Mouse (Mus musculus): ENCODE measurements around the gene Card14. TPM values are rescaled to one million over a fixed set of nuclear protein-coding genes. Genes with fewer than 3 reads are reported as not detected.

Gene Card14
- polyA plus RNA-seq, 1 experiment from 2014 or later, result 0.09 TPM

DNA sequence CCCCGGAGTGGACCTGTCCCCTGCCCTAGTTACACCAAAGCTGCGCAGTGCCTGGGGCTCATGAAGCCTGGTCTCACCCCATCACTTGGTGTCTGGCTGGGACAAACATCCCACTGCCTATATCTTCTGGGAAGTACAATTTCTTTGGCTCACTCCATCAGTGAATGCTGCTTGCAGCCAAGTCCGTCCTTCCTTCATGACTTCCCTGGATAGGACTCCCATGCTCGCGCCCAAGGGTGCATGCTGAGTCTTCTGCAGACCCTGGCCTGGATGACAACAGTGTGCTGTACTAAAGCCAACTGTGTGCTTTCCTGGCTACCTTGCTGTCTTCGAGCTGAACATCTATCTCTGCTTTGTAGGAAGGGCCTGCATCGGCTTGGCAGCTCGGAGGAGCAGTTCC is 36.6 kb downstream of the Card14 start:
- Histone ChIP-seq H3K9me3 (no peaks in the 10 kb centered on the region), H3K4me1 (no peaks in the 10 kb centered on the region), H3K27me3 (no peaks in the 10 kb centered on the region), H3K36me3 (no peaks in the 10 kb centered on the region), H3K9ac (replicated peaks) (no peak overlapping the region), H3K27ac (replicated peaks) (no peak overlapping the region), H3K4me2 (replicated peaks) (no peak overlapping the region), H3K4me3 (no peak overlapping the region)
- WGBS, result 92% methylated on average over 8 of the region's 8 CpGs
- ATAC-seq (replicated peaks), result no peak

DNA sequence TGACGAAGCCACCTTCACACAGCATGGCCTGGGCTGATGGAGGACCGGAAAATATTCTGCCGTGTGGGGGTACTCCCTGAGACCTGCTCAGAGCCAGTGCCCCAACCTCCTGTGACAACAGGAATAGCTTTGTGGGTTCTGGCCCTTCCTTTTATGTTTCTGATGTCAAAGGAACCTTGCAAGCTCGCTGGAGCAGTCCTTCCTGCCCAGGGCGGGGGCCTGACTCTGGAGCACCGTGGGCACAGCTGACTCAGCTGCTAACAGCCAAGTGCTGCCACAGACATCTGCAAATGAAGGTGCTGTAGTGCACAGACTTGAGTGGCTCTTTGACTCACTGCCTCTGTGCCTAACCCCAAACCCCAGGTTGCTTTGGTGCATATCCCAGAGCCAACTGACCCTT is 37.3 kb downstream of the Card14 start:
- WGBS, result 75% methylated on average over 6 of the region's 6 CpGs
- no peak overlapping the region for H3K27ac ChIP-seq (replicated peaks)
- no peaks in the 10 kb centered on the region for H3K4me1 ChIP-seq
- H3K27me3 ChIP-seq, result no peaks in the 10 kb centered on the region
- H3K4me2 ChIP-seq (replicated peaks), result no peak overlapping the region
- ATAC-seq (replicated peaks), result no peak
- H3K36me3 ChIP-seq, result no peaks in the 10 kb centered on the region
- H3K9me3 ChIP-seq, result no peaks in the 10 kb centered on the region
- no peak overlapping the region for H3K9ac ChIP-seq (replicated peaks)
- no peak overlapping the region for H3K4me3 ChIP-seq

DNA sequence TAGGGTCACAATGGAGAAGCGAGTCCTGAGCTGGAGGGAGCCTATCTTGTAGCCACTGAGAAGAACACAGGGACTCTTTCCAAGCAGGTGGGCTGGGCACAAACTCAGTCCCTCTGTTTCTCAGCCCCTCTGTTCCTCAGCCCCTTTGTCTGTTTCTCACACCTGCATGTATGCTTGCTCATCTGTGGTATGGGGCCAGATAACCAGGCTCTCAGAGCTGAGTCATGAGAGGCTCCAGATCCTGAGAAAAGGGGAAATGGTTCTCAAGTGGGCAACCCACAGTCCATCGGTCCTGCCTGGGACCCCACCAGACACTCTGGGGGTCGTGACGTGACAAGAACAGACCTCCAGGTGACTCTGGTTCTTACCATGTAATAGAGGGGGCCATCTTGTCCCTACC is 39.6 kb downstream of the Card14 start:
- Histone ChIP-seq H3K36me3 (no peaks in the 10 kb centered on the region), H3K27me3 (no peaks in the 10 kb centered on the region), H3K27ac (replicated peaks) (no peak overlapping the region), H3K4me3 (no peak overlapping the region), H3K4me1 (no peaks in the 10 kb centered on the region), H3K9ac (replicated peaks) (no peak overlapping the region), H3K9me3 (no peaks in the 10 kb centered on the region), H3K4me2 (replicated peaks) (no peak overlapping the region)
- ATAC-seq (replicated peaks), result no peak
- WGBS, result 92% methylated on average over 4 of the region's 4 CpGs

DNA sequence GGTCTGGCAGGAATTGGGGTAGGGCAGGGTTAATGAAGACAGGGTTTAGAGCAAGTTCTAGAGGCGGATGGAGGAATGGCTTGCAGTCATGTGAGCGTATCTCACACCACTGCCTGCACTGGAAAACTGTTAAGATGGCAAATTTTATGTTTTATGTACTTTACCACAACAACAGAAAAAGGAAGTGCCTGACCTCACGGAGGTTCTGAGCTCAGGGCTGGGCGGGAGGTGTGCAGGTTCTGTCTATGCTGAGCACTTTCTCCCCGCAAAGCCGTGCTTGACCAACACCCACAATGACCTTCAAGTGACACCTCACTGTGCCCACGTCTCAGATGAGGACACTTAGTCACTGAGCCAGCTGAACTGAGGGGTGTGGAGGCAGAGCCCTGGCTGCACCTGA is 44.5 kb downstream of the Card14 start:
- WGBS, result 84% methylated on average over 7 of the region's 7 CpGs
- H3K4me1 ChIP-seq, result peaks cover 17% of the 10 kb centered on the region
- no peaks in the 10 kb centered on the region for H3K9me3 ChIP-seq
- no peak for ATAC-seq (replicated peaks)
- no peaks in the 10 kb centered on the region for H3K36me3 ChIP-seq
- H3K4me3 ChIP-seq, result no peak overlapping the region
- no peak overlapping the region for H3K4me2 ChIP-seq (replicated peaks)
- H3K27ac ChIP-seq (replicated peaks), result no peak overlapping the region
- H3K9ac ChIP-seq (replicated peaks), result no peak overlapping the region
- H3K27me3 ChIP-seq, result no peaks in the 10 kb centered on the region

DNA sequence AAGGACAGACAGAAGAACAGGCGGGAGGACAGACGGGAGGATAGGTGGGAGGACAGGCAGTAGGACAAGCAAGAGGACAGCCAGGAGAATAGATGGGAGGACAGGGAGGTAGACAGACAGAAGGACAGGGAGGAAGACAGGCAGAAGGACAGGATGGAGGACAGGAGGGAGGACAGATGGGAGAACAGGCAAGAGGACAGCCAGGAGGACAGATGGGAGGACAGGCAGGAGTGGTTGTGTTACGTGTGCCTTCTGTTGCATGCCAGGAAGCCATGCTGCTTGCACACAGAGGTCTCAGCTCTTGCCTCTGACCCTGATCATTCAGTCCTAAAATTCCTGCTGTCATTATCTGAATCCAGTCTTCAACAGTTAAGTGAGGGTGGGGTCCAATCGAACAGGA is 46.4 kb downstream of the Card14 start:
- no peaks in the 10 kb centered on the region for H3K9me3 ChIP-seq
- H3K4me2 ChIP-seq (replicated peaks), result no peak overlapping the region
- no peak overlapping the region for H3K4me3 ChIP-seq
- H3K27me3 ChIP-seq, result no peaks in the 10 kb centered on the region
- H3K27ac ChIP-seq (replicated peaks), result no peak overlapping the region
- no peak overlapping the region for H3K9ac ChIP-seq (replicated peaks)
- no peaks in the 10 kb centered on the region for H3K36me3 ChIP-seq
- no peak for ATAC-seq (replicated peaks)
- peaks cover 17% of the 10 kb centered on the region for H3K4me1 ChIP-seq
- WGBS, result 76% methylated on average over 4 of the region's 4 CpGs

DNA sequence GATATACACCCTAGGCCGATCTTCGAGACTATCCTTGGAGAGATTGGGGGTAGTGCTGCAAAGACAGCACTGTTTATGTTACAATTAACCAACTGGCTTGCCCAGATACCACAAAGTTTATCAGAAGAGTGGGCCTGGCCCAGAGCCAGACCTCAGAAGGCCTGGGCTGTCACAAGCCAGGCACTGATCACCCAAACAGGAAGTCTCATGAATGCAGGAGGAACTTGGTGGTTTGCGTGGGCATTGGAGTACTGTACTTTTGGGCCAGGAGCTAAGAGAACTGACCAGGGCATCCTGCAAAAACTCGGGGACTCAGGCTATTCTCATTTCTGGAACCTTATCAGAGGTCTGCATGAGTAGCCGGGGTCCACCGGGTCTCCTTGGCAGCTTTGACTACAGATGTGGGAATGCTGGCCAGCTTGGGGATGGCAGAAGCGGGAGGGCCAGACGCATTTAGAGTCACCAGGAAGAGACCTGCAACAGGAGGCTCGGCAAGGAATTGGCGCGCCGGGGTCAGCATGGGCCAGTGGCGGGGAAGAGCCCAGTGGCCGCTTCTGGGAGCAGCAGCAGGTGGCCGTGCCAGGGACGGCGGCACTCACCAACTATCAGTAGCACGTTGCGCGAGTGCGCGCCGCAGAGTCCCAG is 47.4 kb downstream of the Card14 start:
- H3K36me3 ChIP-seq, result no peaks in the 10 kb centered on the region
- H3K4me3 ChIP-seq, result peak overlapping the region; percentile 70
- no peak for ATAC-seq (replicated peaks)
- H3K4me2 ChIP-seq (replicated peaks), result peak overlapping the region; percentile 96
- H3K9ac ChIP-seq (replicated peaks), result peak overlapping the region; percentile 59
- H3K9me3 ChIP-seq, result no peaks in the 10 kb centered on the region
- H3K27me3 ChIP-seq, result no peaks in the 10 kb centered on the region
- peaks cover 17% of the 10 kb centered on the region for H3K4me1 ChIP-seq
- H3K27ac ChIP-seq (replicated peaks), result peak overlapping the region; percentile 58; the same call in 1 of the 2 replicates
- whole genome bisulfite sequencing, result 6% methylated on average over 23 of the region's 23 CpGs

DNA sequence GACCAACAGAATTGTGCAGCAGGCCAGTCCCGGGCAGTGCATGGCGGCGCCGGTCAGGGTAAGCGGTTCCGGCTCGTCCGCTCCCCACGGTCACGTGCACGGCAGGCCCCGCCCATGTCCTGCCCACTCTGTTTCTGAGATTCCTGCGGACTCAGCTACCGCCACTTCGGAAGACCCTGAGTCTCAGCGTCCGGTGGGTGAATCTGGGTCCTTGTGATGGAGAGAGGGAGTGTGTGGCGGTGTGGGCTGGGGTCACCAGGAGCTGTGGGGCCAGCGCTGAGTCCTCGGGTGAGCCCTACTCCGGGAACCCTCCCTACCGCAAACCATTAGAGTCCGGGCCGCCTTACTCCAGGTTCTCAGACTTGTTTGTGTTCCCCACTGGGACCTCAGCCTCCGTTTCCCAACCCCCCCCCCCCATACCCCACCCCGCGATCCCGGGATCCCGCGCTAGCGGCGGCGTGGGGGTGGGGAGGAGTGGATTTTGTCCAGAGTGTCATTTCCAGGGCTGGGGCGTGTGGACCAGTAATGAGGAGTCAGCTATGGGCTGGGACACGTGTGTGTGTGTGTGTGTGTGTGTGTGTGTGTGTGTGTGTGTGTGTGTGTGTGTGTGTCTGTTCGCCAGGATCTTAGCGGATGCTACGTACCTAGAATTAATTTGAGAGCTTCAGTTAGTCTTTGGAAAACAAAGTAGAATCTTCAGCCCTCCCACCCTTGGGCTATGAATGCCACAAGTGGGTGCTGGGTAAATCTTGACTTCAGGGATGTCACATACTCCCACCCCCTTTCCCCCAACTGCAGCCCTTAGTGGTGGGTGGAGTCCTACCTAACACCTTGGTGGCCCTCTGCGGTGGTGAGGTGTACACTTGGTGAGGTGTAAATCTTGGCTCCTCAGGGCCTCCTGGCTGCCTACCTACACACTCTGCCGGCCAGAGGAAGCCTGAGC is 48.1 kb downstream of the Card14 start, which contains the start of the genes Sgsh and Slc26a11:
TSS of gene Sgsh (minus strand) at position 94 of the 943 bp plus-strand sequence.
TSS of gene Slc26a11 (plus strand) at position 115 of the 943 bp plus-strand sequence.
- Histone ChIP-seq H3K27me3 (no peaks in the 10 kb centered on the region), H3K36me3 (no peaks in the 10 kb centered on the region), H3K4me2 (replicated peaks) (peak within 1 kb of the TSS; percentile 96), H3K27ac (replicated peaks) (peak within 1 kb of the TSS; percentile 58; the same call in 1 of the 2 replicates), H3K9me3 (no peaks in the 10 kb centered on the region), H3K9ac (replicated peaks) (peak within 1 kb of the TSS; percentile 59), H3K4me3 (peak within 1 kb of the TSS; percentile 70), H3K4me1 (peaks cover 17% of the 10 kb centered on the region)
- ATAC-seq (replicated peaks), result peak; percentile 95
- 1% methylated on average over 40 of the region's 40 CpGs for WGBS

DNA sequence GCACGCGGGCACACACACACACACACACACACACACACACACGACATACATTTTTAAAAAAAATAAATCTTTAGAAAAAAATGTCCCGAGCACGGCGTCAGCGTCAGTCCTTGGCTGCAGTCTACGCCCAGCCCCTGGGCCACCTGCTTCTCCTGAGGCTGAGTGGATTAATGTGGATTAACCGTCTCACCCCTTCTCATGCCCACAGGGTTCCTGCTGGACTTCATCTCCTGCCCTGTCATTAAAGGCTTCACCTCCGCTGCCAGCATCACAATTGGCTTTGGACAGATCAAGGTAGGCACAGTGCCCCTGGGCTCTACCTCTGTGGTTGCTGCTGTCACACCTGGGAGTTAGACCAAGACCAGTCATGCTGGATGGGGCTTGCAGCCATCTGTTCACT is 51.5 kb downstream of the Card14 start:
- no peak overlapping the region for H3K9ac ChIP-seq (replicated peaks)
- WGBS, result 91% methylated on average over 10 of the region's 10 CpGs
- no peaks in the 10 kb centered on the region for H3K27me3 ChIP-seq
- no peaks in the 10 kb centered on the region for H3K36me3 ChIP-seq
- no peaks in the 10 kb centered on the region for H3K9me3 ChIP-seq
- H3K4me1 ChIP-seq, result peaks cover 21% of the 10 kb centered on the region
- no peak overlapping the region for H3K4me2 ChIP-seq (replicated peaks)
- no peak overlapping the region for H3K27ac ChIP-seq (replicated peaks)
- H3K4me3 ChIP-seq, result no peak overlapping the region
- no peak for ATAC-seq (replicated peaks)

DNA sequence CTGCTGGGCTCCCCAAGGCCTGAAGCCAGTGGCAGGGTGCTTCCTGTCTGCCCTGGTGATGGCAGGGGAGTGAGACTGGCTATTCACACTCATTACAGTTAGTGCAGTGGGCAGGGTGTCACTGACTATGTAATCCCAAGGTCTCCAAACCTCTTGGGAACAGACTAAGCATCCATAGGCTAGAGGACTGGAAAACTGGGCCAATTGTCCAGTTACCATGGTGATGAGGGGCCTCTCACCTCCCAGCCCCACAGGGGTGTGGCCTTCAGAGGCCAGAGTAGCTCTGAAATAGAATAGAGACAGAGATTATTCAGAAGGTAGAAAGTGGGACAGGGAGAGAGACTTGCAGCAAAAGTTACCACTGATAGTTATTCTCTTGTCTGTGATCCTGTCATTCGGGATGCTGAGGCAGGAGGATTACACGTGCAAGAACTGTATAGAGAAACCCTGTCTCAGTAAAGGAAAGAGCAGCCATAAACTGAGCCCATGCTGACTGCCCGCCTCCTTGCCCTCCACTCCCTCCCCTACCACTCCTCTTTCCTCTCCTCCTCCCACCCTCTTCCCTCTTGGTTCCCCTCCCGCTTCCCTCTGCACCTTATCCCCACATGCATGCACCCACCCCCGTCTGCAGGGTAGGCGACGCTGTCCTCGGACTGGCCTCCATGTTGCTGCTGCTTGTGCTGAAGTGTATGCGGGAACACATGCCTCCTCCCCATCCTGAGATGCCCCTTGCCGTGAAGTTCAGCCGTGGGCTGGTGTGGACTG is 55.4 kb downstream of the Card14 start:
- no peak overlapping the region for H3K27ac ChIP-seq (replicated peaks)
- no peaks in the 10 kb centered on the region for H3K36me3 ChIP-seq
- H3K9ac ChIP-seq (replicated peaks), result no peak overlapping the region
- H3K9me3 ChIP-seq, result no peaks in the 10 kb centered on the region
- WGBS, result 14% methylated on average over 11 of the region's 11 CpGs
- ATAC-seq (replicated peaks), result no peak
- H3K4me1 ChIP-seq, result peaks cover 5% of the 10 kb centered on the region; the same call in 1 of the 2 replicates
- H3K4me3 ChIP-seq, result peak overlapping the region; percentile 8
- H3K27me3 ChIP-seq, result no peaks in the 10 kb centered on the region
- peak overlapping the region; percentile 37 for H3K4me2 ChIP-seq (replicated peaks)

DNA sequence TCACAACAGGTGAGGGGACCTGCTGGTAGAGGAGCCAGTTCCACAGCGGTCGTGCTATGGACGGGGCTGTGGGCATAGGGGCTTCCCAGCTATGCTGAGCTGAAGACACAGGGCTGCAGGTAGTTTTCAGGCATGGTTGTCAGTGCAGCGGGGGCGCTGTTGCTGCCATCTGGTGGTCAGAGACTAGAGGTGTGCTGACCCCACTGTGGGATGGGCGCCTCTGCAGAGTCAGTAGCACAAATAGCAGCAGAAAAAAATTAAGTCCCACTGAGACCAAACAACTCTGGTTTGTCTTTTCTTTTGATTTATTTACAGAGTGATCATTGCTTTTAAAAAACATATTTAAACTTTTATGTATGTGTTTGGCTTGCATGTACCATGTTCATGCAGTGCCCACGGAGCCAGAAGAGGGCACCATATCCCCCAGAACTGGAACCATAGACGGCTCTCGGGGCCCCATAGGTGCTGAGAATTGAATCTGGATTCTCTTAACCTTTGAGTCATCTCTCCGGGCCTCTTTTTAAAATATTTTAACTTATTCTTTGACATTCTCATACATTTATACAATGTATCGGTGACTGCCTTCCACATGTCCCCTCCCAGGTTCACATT is 56.1 kb downstream of the Card14 start:
- Histone ChIP-seq H3K9me3 (no peaks in the 10 kb centered on the region), H3K9ac (replicated peaks) (no peak overlapping the region), H3K4me3 (peak overlapping the region; percentile 8), H3K36me3 (no peaks in the 10 kb centered on the region), H3K4me1 (peaks cover 5% of the 10 kb centered on the region; the same call in 1 of the 2 replicates), H3K27ac (replicated peaks) (no peak overlapping the region), H3K4me2 (replicated peaks) (peak overlapping the region; percentile 37), H3K27me3 (no peaks in the 10 kb centered on the region)
- peak; percentile 68 for ATAC-seq (replicated peaks)
- WGBS, result 26% methylated on average over 11 of the region's 11 CpGs

DNA sequence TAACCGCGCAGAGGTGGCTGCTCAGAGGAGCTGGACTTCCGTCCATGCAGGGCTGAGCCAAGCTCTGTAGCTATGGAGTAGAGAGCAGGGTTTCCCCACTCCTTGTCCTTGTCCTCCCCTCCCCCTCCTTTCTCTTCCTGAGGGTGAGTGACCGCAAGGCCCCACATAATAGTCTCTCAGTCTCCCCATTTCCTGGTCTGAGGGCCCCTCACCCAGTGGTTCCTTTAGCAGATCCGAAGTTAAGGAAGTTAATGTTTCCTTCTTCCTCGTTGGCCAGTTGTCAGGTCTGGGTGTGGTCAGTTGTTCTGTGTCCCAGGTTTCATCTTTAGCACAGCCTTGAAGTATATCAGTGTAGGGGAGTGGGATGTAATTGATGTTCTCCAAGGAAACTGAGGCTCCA is 67.9 kb downstream of the Card14 start:
- Histone ChIP-seq H3K4me3 (no peak overlapping the region), H3K27me3 (no peaks in the 10 kb centered on the region), H3K9ac (replicated peaks) (no peak overlapping the region), H3K4me1 (no peaks in the 10 kb centered on the region), H3K36me3 (no peaks in the 10 kb centered on the region), H3K4me2 (replicated peaks) (no peak overlapping the region), H3K27ac (replicated peaks) (no peak overlapping the region), H3K9me3 (no peaks in the 10 kb centered on the region)
- 84% methylated on average over 6 of the region's 6 CpGs for WGBS
- no peak for ATAC-seq (replicated peaks)

Measured in forebrain, embryonic 15.5 days (tissue).